Mouse (Mus musculus): ENCODE data around the gene Mtmr2. TPM values are rescaled to one million over a fixed set of nuclear protein-coding genes. Genes with fewer than 3 reads are reported as not detected.
A peak's percentile ranks its signal among the peaks of the same experiment; 100 is the strongest.

Gene Mtmr2
- total and polyA plus RNA-seq, 3 experiments = 7.2 to 22.4 (median 19.6) TPM

- intact Hi-C loops (cut with DNase I) = no loop called here
- no peak for TF ChIP-seq POLR2A (IDR thresholded peaks at IDR 0.05; ENCODE audit: insufficient read depth, low read depth, low read length)
- TF ChIP-seq CTCF (IDR thresholded peaks at IDR 0.05) = no peak
- no peak for TF ChIP-seq EP300 (IDR thresholded peaks at IDR 0.05; ENCODE audit: insufficient read depth, low read depth, low read length)
- Histone ChIP-seq H3K4me1 (ENCODE audit: control insufficient read depth, insufficient read depth, low read length) (no peaks in the 10 kb centered on the region; the same call in 1 of the 2 replicates), H3K27me3 (ENCODE audit: control insufficient read depth, insufficient read depth, low read length) (no peaks in the 10 kb centered on the region), H3K4me3 (no peak overlapping the region), H3K36me3 (ENCODE audit: control insufficient read depth, insufficient read depth, low read length) (no peaks in the 10 kb centered on the region; the same call in 1 of the 2 replicates), H3K79me2 (replicated peaks; ENCODE audit: control insufficient read depth, insufficient read depth, low read length) (no peaks in the 10 kb centered on the region), H3K27ac (no peak overlapping the region), H3K9ac (ENCODE audit: low read depth, low read length) (no peak overlapping the region)
- 72% methylated on average over 3 of the region's 3 CpGs for whole genome bisulfite sequencing
- DNase-seq = no peak
These were observed 99.4 kb downstream of the Mtmr2 start for GRCm38 (mm10) chr9:13847591-13847990.

GRCm38 (mm10) chr9:13848481-13849480 lies 100.6 kb downstream of the Mtmr2 start:
- TF ChIP-seq EP300 (IDR thresholded peaks at IDR 0.05; ENCODE audit: insufficient read depth, low read depth, low read length) (no peak), CTCF (IDR thresholded peaks at IDR 0.05) (peak; percentile 79), POLR2A (IDR thresholded peaks at IDR 0.05; ENCODE audit: insufficient read depth, low read depth, low read length) (no peak)
- no peak overlapping the region for H3K4me3 ChIP-seq
- no peaks in the 10 kb centered on the region for H3K27me3 ChIP-seq (ENCODE audit: control insufficient read depth, insufficient read depth, low read length)
- H3K36me3 ChIP-seq (ENCODE audit: control insufficient read depth, insufficient read depth, low read length) = no peaks in the 10 kb centered on the region; the same call in 1 of the 2 replicates
- H3K79me2 ChIP-seq (replicated peaks; ENCODE audit: control insufficient read depth, insufficient read depth, low read length) = no peaks in the 10 kb centered on the region
- H3K4me1 ChIP-seq (ENCODE audit: control insufficient read depth, insufficient read depth, low read length) = no peaks in the 10 kb centered on the region; the same call in 1 of the 2 replicates
- DNase-seq = no peak
- no peak overlapping the region for H3K9ac ChIP-seq (ENCODE audit: low read depth, low read length)
- no peak overlapping the region for H3K27ac ChIP-seq
- WGBS = 75% methylated on average over 10 of the region's 10 CpGs
- intact Hi-C loops (cut with DNase I) = loop anchor here (2.0 kb wide), 1 partner anchor 494 kb away; no protein-coding TSS in a partner anchor

- no peaks in the 10 kb centered on the region; the same call in 1 of the 2 replicates for H3K4me1 ChIP-seq (ENCODE audit: control insufficient read depth, insufficient read depth, low read length)
- H3K79me2 ChIP-seq (replicated peaks; ENCODE audit: control insufficient read depth, insufficient read depth, low read length) = no peaks in the 10 kb centered on the region
- H3K9ac ChIP-seq (ENCODE audit: low read depth, low read length) = no peak overlapping the region
- no peaks in the 10 kb centered on the region for H3K36me3 ChIP-seq (ENCODE audit: control insufficient read depth, insufficient read depth, low read length)
- no peak for DNase-seq
- WGBS = 36% methylated on average over 3 of the region's 3 CpGs
- H3K27me3 ChIP-seq (ENCODE audit: control insufficient read depth, insufficient read depth, low read length) = no peaks in the 10 kb centered on the region
- H3K4me3 ChIP-seq = no peak overlapping the region
- TF ChIP-seq CTCF (IDR thresholded peaks at IDR 0.05) (no peak), POLR2A (IDR thresholded peaks at IDR 0.05; ENCODE audit: insufficient read depth, low read depth, low read length) (no peak), EP300 (IDR thresholded peaks at IDR 0.05; ENCODE audit: insufficient read depth, low read depth, low read length) (no peak)
- no peak overlapping the region for H3K27ac ChIP-seq
- intact Hi-C loops (cut with DNase I) = no loop called here
These were observed 105.7 kb downstream of the Mtmr2 start for GRCm38 (mm10) chr9:13853876-13854275.

Other genes starting within 250 kb of the Mtmr2 start
- gene Cep57, start 78.7 kb downstream of the Mtmr2 start, total RNA-seq (2021) = 10 to 100 TPM in 1 of 2 experiments, 1 to 10 TPM in 1; 9.0 to 11.8 TPM
- gene Cep57, start 78.7 kb downstream of the Mtmr2 start, polyA plus RNA-seq (2012; rRNA removed) = 4.8 and 9.0 TPM in 2 replicates
- 1 to 10 TPM; 7.1 to 7.6 TPM for gene Fam76b, start 79.3 kb downstream of the Mtmr2 start, total RNA-seq (2021)
- gene Fam76b, start 79.3 kb downstream of the Mtmr2 start, polyA plus RNA-seq (2012; rRNA removed) = 3.7 and 6.8 TPM in 2 replicates